Mouse (Mus musculus) embryonic fibroblast, embryonic 13.5 days (primary cell): ENCODE results near the gene Olfr976.

Source experiments
- CTCF ChIP-seq: IDR thresholded peaks from 2 replicates; pipeline ENCODE4 v1.5.1; 2011; ENCODE audit warnings: mild to moderate bottlenecking, control low read depth, low read length, moderate library complexity, borderline replicate concordance; ENCODE audit not compliant: insufficient read depth
- POLR2A ChIP-seq: IDR thresholded peaks from 2 replicates; pipeline ENCODE4 v1.6.1; 2011; ENCODE audit warnings: low read depth, mild to moderate bottlenecking, control low read depth, low read length, moderate library complexity

- TF ChIP-seq CTCF (no peak), POLR2A (no peak)
These were observed 55.8 kb downstream of the Olfr976 start for GRCm38 (mm10) chr9:39905106-39905505.
